Mouse (Mus musculus): ENCODE data around the gene Rd3.

The Rd3 gene

DNA sequence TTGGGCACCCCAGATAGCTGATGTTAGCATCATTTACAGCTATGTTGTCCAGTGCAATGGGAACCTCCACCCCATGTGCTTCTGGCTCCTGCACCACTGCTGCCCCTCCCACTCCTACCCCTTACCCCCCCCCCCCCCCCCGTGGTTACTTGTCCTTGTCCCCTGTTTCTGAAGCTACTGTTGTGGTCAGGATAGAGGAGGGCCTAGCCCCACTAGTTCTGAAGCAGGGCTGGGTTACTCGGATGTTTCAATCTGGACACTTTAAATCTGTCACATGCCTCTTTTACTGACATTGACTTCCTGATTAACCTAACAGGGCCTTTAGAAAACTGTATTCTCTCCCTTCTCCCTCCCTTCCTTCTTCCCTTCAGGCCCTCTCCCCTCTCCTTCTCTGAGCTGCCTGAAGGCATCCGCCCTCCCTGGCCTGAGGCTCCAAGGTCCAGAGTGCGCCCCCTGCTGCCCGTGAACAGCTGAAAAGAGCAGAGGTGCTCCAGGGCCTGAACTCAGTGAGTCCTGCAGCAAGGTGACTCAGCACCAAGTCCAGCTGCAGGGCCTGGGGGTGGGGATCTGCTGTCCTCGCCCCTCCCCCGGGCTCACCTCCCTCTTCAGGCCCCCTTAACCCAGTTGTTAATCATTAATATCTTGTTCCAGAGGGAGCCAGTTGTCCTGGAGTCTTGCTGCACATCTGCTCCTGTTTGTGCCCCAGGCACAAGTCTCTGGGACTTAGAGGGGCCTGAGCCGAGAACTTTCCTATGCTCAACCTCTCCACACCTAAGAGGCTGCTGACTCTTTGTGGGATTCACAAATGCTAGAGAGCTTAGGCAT lies 13.0 kb upstream of the Rd3 start:
- DNase-seq (ENCODE audit: low spot score in 2 of 2), result peak; percentile 79 to 81

DNA sequence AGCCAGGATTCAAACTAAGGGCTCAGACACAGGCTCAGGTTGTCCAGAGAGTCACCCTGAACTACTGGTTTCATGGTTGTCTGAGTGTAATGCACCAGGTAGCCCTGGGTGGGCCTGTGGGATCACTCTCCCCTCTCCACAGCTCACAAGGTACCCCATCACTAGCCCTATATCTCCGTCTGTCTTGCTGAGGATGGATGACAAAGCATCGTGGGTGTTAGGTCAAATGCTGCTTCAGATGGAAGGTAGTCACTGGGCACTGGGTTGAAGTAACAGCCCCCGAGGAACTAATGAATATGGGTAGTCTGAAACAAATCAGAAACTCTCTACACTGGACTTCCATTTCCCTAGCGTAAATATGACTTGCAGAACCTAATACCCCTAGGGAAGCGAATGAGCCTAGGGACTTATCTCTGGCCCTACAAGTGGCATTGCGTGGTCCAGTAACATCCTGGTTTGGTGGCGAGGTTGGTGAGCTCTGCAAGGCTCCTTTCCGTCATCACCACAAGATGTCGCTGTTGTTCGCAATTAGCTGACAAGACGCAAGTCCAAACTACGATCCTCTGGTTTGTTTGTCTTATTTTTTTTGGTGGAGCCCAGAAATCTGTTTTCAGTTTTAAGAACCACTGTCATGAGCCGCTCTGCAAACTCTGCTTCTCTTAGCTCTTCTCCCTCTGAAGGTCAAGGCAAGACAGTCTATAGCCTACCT lies 12.2 kb upstream of the Rd3 start:
- DNase-seq (ENCODE audit: low spot score in 2 of 2), result peak; percentile 76 to 81

DNA sequence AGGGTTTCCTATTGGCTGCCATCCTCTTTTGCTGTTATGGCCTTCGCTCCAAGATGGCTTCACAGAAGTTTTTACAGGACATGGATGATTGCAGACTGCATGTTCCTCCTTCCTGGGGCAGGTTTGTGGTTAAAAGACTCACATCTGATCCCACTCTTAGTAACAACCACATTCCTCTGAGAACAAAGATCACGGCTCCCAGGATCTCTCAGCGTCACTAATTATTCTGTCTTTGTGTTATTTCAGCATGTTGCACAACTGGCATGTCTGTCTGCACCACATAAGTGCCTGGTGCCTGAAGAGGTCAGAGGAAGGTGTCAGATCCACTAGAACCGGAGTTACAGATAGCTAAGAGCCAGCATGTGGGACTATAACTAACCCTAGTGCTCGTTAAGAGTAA lies 7.2 kb upstream of the Rd3 start:
- DNase-seq (ENCODE audit: low spot score in 2 of 2), result no peak

DNA sequence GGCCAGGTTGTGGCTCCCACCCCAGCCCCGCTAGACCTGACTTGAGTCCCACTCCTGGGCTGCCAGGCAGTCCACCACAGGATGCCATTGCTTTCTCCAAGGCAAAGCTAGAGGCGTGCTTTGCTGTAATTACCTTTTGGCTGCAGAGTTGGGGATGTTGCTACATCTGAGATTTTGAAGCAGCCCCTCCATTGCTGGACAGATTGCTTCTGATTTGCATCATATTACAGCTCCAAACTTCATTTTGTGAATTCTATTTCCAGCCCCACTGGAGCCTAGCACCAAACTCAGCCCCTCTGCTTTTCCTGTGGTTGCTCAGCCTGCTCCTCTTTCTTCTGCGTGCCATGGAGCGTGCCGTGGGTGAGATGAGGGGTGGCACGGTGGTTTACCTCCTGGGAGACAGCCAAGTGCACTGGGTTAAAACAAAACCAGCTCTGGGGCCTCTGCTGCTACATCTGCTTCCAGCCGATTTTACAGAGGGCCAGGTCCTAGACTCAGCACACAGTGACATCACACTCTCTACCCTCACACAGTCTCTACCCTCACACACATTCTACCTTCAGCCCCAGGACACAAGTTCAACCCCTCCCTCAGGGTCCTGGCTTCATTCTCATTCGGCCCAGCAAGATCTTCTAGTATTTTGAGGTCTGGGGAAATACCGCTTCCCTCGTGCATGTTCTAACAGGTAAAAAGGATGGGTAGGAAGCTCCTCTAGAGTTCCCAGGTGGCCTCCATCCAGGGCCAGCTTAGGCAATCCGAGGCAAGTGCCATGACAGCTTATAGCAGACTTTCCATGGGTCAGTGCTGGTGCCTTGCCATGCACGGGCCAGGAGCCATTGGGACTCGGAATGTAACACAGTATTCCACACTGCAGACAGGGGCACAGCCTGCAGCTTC lies 2.4 kb upstream of the Rd3 start:
- no peak for DNase-seq (ENCODE audit: low spot score in 2 of 2)

DNA sequence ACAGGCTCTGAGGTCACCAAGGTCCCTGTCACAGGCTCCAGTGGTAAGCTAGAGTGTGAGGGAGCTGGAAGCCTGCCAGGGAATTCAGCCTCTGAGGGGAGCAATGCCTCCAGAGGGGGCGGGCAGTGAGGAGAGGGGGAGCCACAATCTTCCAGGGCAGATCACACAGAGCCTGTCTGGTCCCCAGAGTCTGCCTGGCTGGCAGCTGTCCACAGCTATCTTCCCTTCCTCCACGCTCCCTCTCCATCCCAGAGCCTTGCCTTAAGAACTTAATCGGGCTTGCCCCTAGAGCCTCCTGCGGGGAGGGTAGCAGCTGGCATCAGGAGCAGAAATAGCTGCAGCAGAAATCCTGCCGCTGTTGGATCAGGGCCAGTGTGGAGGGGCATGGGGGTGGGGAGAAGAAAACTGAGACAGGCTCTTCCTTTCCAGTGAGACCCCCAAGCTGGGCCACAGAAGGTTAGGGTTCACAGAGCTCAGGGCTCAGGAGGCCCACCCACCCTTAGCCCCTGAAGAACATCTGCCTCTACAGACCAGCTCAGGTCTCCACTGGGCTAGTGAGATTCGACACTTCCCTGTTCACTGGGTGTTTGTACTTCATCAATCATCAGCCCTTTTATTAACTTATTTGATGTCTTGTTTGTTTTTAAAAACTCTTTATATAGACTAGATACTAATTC lies 4.4 kb downstream of the Rd3 start:
- DNase-seq (ENCODE audit: low spot score in 2 of 2), result no peak

DNA sequence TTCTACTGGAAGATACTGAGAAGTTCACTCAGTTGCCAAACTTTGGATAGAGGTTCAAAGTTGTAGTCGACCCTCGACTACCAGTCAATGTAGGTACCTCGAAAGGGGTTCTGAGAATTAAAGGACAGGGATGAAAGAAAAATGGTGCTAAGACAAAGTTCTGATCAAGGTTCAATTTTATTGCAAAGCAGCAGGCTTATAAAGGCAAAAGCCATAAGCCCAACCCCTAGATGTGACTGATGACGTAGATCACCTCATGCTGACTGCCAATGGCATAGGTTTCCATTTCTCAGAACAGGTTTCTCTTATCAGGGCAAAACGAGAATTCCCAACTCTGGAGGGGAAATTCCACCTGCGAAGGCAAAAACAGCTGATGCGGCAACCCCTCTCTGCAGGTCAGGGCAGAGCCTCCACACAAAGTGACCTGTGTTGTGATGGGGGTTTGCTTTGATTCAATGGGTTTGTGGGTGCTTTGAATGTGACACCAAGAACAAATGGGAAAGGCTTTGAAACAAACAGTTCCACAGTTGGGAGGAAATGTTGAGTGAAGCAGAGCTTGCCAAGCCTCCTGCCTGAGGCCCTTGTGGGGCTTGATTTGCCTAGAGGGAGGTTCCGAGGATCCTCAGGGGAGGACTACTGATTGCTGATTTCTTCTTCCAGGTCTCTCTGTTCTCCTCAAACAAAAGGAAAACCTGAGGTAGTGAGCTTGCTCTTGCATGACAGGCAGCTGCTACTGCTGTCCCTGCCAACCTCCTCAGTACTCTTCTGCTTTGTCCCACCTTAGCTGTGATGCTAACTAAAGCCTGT lies 9.7 kb downstream of the Rd3 start:
- no peak for DNase-seq (ENCODE audit: low spot score in 2 of 2)

DNA sequence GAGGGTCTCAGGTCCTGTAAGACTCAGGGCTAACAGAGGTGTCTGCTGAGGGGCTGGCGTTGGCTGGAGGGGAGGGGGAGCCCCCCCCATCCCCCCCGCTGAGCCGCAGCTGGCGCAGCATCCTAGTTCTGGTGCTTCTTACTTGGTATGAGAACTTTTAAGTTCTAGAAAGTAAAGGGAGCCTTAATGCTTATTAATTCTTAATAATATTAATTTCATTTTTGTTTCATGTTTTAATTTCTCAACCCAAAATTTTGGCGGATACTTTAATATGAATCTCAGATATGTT lies 10.3 kb downstream of the Rd3 start:
- DNase-seq (ENCODE audit: low spot score in 2 of 2), result no peak

DNA sequence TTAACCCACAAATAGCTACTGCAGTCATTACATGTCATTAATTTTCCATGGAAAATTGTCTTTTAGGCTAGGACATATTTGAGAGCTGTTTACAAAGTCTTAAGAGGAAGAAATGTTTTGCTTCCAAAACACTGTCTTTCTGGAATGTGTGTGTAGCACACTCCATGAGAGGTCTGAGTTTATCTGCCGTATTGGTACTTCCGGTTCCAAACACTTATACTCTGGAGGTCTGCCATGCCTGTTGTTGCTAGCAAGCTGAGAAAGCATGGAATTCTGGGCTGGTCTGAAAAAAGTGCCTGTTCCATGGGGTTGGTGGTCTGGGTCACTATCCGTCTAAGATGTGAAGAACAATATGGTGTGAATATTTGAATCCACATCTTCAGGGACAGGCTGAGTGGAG lies 11.5 kb downstream of the Rd3 start:
- no peak for DNase-seq (ENCODE audit: low spot score in 2 of 2)

DNA sequence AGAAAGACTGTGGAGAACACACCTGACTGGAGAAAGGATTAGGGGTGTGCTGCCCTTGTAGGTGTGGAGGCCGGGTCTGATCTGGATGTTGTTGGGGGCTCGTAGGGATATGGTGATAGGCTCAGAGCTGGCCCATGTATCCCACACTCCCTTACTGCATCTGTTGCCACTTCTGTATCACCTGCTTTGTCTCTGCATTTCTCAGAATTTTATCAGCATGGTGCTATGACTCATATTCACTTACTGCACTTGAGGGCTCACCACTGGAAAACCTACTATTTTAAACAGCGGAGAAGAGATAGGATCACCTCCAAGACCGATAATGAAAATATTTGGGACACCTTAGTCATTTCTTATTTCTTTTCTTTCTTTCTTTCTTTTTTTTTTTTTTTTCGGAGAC lies 11.9 kb downstream of the Rd3 start:
- DNase-seq (ENCODE audit: low spot score in 2 of 2), result no peak

DNA sequence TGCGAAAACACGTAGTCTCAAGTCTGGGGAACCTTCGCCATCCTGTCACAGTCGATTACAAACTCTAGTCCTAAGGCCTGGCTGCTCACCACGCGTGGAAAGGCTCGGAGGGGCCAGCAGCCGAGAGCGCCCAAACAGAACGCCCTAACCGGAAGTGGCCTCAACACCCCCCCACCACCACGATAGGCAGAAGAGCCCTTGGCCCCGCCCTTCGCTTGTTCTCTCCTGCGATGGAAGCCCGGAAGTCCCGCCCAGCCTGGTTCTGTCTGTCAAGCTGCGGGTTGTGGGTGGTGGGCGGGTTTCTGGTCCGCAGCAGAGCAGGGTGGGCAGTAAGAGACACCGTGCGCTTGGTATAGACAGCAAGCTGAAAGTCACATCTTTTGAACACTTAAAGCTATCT lies 12.8 kb downstream of the Rd3 start:
- DNase-seq (ENCODE audit: low spot score in 2 of 2), result peak; percentile 93 to 95

DNA sequence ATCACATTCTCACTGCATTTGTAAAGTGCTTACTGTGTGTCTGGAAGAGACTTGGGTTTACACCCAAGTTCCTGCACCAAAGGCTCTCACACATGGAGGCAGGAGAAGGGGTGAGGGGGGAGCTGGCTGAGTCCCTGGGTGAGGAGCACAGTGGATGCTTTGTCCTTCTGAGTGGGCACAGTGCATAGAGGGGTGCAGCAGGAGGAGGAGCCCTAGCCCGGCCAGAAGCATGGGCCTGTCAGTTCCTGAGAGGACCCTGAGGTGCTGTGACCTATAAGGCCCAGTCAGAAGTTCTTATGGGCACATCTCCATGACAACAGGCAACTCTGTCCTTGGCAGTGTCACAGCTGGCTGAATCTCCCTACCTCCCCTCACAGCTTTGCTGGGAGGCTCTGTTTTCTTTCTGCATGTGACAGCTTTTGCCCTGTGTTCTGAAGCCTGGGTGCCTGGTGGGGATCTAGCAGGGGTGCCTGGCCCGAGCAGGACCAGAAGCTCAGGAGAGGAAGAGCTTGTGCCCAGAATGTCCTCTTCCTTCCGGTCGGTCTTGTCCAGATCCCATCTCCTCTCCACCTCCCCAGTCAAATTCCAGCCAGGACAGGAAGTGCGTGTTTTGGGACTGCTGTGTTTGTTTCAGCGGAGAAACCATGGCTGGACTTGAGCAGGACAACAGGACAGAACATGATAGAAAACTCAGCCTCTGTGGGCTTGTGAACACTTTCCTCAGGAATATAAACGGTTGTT lies 15.0 kb downstream of the Rd3 start:
- peak in 1 of 2 experiments; percentile 14 for DNase-seq (ENCODE audit: low spot score in 2 of 2)

DNA sequence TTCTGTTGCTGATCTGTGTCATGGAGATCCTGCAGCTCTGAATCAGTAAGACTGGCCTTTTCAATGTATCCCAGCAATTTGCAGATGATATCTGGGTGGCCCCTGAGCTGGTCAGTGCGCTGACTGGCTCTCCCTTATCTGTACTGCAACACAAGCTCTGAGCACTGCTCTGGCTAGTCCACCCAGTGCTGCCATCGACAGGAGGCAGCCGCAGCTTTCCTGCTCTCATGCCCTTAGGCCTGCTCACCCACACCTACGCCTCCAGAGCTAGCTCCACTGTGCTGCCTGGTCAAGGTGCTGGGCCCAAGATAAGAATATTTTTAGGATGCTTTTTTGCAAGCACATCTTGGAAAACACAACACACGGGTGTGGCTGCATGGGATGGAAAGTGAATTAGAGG lies 17.3 kb downstream of the Rd3 start:
- no peak for DNase-seq (ENCODE audit: low spot score in 2 of 2)

DNA sequence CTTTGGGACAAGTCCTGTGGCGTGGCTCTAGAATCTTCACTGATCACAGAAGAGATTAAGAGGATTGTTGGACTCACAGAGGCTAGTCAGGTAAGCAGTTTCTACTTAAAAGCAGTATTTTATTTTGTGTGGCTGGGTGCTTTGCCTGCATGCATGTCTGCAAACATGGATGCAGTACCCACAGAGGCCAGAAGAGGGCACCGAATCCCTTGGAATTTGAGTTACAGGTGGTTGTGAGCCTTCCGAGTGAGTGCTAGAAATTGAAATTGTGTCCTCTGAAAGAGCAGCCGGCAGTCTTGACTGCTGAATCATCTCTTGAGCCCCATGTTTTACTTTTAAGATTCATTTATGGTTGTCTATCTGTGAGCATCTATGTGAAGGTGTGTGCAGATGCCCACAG lies 18.3 kb downstream of the Rd3 start:
- DNase-seq (ENCODE audit: low spot score in 2 of 2), result peak in 1 of 2 experiments; percentile 30

DNA sequence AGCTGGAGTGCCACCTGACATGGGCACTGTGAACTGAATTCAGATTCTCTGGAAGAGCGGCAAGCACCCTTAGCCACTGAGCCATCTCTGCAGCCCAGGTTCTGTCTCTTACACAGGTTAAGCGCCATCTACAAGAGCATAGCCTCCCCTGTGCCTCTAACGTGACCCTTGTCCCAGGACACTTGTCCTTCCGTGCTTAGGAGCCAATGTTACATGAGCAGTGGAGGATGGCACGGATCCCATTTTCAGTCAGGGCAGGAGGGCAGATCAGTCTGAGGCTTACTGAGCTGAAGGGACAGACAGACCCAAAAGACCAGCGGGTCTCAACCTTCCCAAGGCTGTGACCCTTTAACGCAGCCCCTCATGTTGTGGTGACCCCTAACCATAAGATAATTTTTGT lies 18.7 kb downstream of the Rd3 start:
- DNase-seq (ENCODE audit: low spot score in 2 of 2), result no peak

DNA sequence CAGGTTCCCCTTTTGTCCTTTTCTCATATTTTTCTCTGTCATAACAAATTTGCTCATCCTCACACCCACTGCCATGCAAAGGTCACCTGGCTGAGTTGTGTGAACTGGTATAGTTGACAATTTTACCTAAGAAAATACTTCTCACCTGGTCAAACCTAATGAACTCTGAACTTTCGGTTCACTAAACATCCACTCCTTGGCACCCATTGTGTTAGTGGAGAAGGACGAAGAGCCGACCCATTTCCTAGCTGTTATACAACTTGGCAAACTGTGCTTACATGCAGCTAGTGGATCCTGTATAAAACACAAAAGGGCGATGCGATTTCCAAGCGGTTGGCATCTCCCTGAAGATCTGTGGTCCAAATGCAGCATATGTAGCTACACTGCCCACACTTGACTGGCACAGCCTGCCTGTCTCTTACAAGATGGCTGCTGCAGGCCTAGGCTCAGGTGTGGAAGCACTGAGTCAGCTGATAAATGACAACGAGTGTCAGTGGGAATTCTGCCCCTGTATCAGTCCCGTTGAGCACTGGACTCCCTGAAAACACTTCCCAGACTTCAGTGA lies 19.5 kb downstream of the Rd3 start:
- DNase-seq (ENCODE audit: low spot score in 2 of 2), result peak in 1 of 2 experiments; percentile 16

DNA sequence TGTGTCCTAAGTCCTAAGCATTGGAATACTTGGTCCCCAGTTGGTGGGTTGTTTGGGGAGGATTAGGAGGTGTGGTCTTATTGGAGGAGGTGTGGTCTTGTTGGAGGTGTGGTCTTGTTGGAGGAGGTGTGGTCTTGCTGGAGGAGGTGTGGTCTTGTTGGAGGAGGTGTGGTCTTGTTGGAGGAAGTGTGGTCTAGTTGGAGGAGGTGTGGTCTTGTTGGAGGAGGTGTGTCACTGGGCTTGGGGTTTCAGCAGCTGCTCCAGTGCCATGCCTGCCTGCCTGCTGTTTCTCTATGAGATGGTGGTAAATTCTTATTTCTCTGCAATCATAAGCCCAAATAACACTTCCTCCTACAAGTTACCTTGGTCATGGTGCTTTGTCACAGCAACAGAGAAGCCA lies 21.9 kb downstream of the Rd3 start:
- DNase-seq (ENCODE audit: low spot score in 2 of 2), result no peak
